Mouse (Mus musculus) midbrain, embryonic 11.5 days (tissue): Measurements from ENCODE around the gene Gm10309. TPM values are rescaled to one million over a fixed set of nuclear protein-coding genes. Genes with fewer than 3 reads are reported as not detected.

Source experiments
- ATAC-seq: fragments of 200-750 bp; cut with Nextera tagmentation; 2 replicates; pipeline ENCODE4 v1.8.0; 2017; ENCODE audit warnings: moderate TSS enrichment, moderate library complexity; ENCODE audit not compliant: low FRiP score
- DNase-seq: peaks from one replicate; pipeline ENCODE4 v3.0.0; 2015; ENCODE audit warnings: low spot score; ENCODE audit errors: missing footprints
- H3K27ac ChIP-seq: fragments of 300-500 bp; sonication (generic); 2 replicates; pipeline ENCODE4 v1.5.1; 2014; ENCODE audit warnings: low read depth, low read length
- H3K27me3 ChIP-seq: fragments of 300-500 bp; sonication (generic); 2 replicates; pipeline ENCODE4 v1.6.1; 2014; ENCODE audit warnings: mild to moderate bottlenecking, low read length, moderate library complexity, mixed read lengths; ENCODE audit not compliant: control insufficient read depth, insufficient read depth
- H3K36me3 ChIP-seq: fragments of 300-500 bp; sonication (generic); 2 replicates; pipeline ENCODE4 v1.6.1; 2014; ENCODE audit warnings: mild to moderate bottlenecking, low read length, moderate library complexity, mixed read lengths; ENCODE audit not compliant: control insufficient read depth, insufficient read depth
- H3K4me1 ChIP-seq: fragments of 300-500 bp; sonication (generic); 2 replicates; pipeline ENCODE4 v1.6.1; 2014; ENCODE audit warnings: low read length; ENCODE audit not compliant: control insufficient read depth, insufficient read depth
- H3K4me2 ChIP-seq: fragments of 300-500 bp; sonication (generic); 2 replicates; pipeline ENCODE4 v1.6.1; 2014; ENCODE audit warnings: mild to moderate bottlenecking, moderate library complexity
- H3K4me3 ChIP-seq: fragments of 300-500 bp; sonication (generic); 2 replicates; pipeline ENCODE4 v1.5.1; 2014; ENCODE audit warnings: low read depth, low read length
- H3K9ac ChIP-seq: fragments of 300-500 bp; sonication (generic); 2 replicates; pipeline ENCODE4 v1.6.1; 2014; ENCODE audit warnings: low read length
- H3K9me3 ChIP-seq: fragments of 300-500 bp; sonication (generic); 2 replicates; pipeline ENCODE4 v1.6.1; 2016; ENCODE audit warnings: low read length; ENCODE audit not compliant: control insufficient read depth
- WGBS: fragments of 180-500 bp; shearing (Covaris S2); extraction: QIAGEN DNeasy Blood & Tissue Kit; methylation state at CpG from one replicate; pipeline ENCODE4 v1.1.7; 2014; 5-methylcytosine and 5-hydroxymethylcytosine counted together
- polyA plus RNA-seq: library from polyadenylated mRNA; unstranded; fragments of >200 nt; fragmentation: Nextera tagmentation; extraction: Ambion mirVana; gene quantifications from 2 replicates; pipeline ENCODE4 v1.2.1, GENCODE M21; 2014

Gm10309 gene
- polyA plus RNA-seq, 1 experiment from 2014 or later, result not detected

DNA sequence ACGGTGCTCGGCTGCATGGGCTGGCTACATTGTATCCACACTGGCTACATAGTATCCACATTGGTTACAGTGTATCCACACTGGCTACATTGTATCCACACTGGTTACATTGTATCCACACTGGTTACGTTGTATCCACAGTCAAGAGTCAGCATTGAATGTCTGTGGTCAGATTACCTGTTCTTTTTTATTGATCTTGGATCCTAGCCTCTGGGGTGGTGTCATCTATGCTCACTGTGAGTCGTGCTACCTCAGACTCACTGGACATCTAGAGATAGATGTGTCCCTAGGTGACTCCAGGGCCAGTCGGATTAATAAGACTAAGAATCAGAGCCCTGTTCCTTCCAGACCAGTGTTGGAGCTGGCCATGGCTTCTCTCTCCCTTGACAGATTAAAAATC lies 34.9 kb downstream of the Gm10309 start:
- H3K27ac ChIP-seq, result no peak overlapping the region
- H3K4me3 ChIP-seq, result no peak overlapping the region
- H3K4me1 ChIP-seq, result peaks cover 21% of the 10 kb centered on the region
- H3K27me3 ChIP-seq, result peaks cover 3% of the 10 kb centered on the region; the same call in 1 of the 2 replicates
- ATAC-seq (no peak), DNase-seq (no peak)
- H3K9ac ChIP-seq, result no peak overlapping the region
- H3K9me3 ChIP-seq, result no peaks in the 10 kb centered on the region
- WGBS, result 91% methylated on average over 5 of the region's 5 CpGs
- no peaks in the 10 kb centered on the region for H3K36me3 ChIP-seq
- H3K4me2 ChIP-seq, result no peak overlapping the region

DNA sequence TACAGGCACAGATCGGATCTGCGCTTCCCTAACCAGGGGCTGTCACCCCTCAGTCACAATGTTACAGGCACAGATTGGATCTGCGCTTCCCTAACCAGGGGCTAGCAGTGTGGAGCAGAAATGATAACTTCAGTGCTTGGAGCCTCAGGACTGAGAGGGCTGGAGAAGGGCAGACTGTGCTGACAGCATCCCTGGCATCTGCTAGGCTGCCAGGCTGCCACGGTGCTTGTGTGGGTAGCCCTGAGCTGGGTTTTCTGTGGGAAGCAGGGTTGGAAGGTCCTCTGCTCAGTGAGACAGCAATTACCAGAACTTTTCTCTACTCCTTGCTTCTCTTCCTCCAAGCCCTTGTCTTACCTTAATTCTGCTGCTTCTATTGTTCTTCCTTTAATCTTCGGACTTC lies 37.1 kb downstream of the Gm10309 start:
- no peaks in the 10 kb centered on the region for H3K36me3 ChIP-seq
- no peak overlapping the region for H3K27ac ChIP-seq
- peaks cover 5% of the 10 kb centered on the region for H3K27me3 ChIP-seq
- no peak overlapping the region for H3K9ac ChIP-seq
- H3K4me1 ChIP-seq, result peaks cover 28% of the 10 kb centered on the region
- no peaks in the 10 kb centered on the region for H3K9me3 ChIP-seq
- ATAC-seq (no peak), DNase-seq (no peak)
- H3K4me2 ChIP-seq, result no peak overlapping the region
- 46% methylated on average over 5 of the region's 5 CpGs for WGBS
- no peak overlapping the region for H3K4me3 ChIP-seq

DNA sequence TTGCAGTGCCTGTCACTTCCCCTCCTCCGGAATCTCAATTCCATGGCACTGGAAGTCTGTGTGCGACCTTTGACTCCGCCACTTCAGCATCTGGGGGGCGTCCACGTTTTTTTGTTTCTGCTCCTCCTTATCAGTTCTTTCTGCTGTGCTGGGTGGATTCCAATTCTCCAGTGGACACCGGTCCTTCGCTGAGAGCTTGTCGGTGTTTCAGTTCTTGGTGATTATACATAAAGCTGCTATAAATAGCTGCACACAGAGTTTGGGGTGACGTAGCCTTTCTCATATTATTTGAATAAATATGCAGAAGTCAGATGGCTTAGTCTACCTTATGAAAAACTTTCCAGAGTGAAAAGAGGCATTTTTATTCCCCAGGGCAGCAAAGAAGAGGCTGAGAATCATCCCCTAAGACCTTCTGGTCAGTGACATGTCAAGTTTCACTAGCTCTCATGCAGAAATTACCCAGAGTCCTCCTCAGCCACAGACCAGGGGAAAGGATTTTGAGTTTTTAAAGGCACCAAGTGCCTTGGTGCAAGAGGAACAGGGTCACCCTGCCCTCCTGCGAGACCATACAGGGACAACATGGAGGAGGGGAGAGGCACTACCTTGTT lies 37.6 kb downstream of the Gm10309 start:
- ATAC-seq (no peak), DNase-seq (no peak)
- Histone ChIP-seq H3K9ac (no peak overlapping the region), H3K4me3 (no peak overlapping the region), H3K4me1 (peaks cover 28% of the 10 kb centered on the region), H3K27me3 (peaks cover 5% of the 10 kb centered on the region), H3K36me3 (no peaks in the 10 kb centered on the region), H3K27ac (no peak overlapping the region), H3K4me2 (no peak overlapping the region), H3K9me3 (no peaks in the 10 kb centered on the region)
- WGBS, result 55% methylated on average over 10 of the region's 10 CpGs

DNA sequence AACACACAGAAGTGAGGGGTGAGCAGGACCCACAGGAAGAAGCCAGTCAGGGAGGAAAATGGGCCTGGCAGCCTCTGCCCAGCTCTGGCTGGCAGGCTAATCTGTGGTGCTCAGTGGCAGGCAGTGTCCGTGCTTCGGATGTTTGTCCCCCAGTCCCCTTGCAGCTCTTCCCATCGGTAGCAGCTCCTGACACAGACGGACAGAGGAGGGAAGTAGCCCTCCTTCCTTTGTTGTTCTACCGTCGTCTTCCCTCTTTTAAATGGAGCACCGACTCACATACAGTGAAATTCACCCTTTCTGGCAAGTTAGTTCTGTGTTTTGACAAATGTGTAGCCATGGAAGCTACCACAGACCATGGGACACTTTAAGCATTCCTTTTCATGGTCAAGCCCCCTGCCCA lies 38.2 kb downstream of the Gm10309 start:
- 47% methylated on average over 7 of the region's 7 CpGs for WGBS
- Histone ChIP-seq H3K9ac (0 out of 2 replicates have a peak overlapping the region, but pooled peaks have one; percentile 16), H3K4me2 (no peak overlapping the region), H3K9me3 (no peaks in the 10 kb centered on the region), H3K4me1 (peaks cover 28% of the 10 kb centered on the region), H3K27ac (no peak overlapping the region), H3K27me3 (peaks cover 5% of the 10 kb centered on the region), H3K36me3 (no peaks in the 10 kb centered on the region), H3K4me3 (no peak overlapping the region)
- ATAC-seq (peak; percentile 17; the same call in 1 of the 2 replicates), DNase-seq (peak; percentile 88)

DNA sequence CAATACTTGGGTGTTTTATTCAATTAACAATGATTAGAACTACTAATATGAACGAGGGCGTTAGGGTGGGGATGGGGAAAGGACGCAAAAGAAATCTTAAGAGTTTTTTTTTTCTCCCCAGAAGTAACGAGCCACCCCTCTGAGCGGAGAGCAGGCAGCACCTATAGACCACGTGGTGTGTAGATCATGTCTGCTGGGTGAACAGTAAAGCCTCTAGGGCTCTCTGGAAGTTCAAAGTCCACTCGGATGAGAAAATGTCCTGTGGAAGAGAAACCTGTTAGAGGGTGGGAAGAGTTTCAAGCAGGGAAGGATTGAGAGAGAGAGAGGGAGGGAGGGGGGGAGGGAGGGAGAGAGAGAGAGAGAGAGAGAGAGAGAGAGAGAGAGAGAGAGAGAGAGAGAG lies 38.6 kb downstream of the Gm10309 start:
- Histone ChIP-seq H3K27me3 (peaks cover 4% of the 10 kb centered on the region), H3K27ac (no peak overlapping the region), H3K36me3 (no peaks in the 10 kb centered on the region), H3K4me1 (peaks cover 28% of the 10 kb centered on the region), H3K4me3 (no peak overlapping the region), H3K9ac (no peak overlapping the region), H3K9me3 (no peaks in the 10 kb centered on the region), H3K4me2 (no peak overlapping the region)
- no peak for ATAC-seq
- DNase-seq, result no peak
- WGBS, result 52% methylated on average over 7 of the region's 7 CpGs

DNA sequence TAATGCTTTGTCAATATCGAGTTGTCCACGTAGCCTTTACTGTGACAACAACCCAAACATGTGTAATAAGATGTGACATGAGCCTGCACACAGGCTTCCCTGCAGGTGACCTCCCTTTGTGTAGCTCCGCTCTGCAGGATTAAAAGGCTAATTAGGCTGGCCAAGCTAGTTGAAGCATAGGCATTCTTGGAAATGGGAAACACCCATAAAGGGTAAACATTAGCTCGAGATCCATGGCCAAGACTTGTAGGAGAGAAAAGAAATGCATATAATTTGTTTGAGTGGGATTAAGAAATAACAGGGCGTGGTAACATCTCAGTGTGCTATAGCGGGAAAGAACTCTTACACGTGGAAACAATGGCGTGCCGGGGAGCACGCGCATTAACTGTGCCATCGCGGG lies 39.2 kb downstream of the Gm10309 start:
- ATAC-seq (peak; percentile 62), DNase-seq (peak; percentile 86)
- H3K4me2 ChIP-seq, result no peak overlapping the region
- H3K4me3 ChIP-seq, result no peak overlapping the region
- no peak overlapping the region for H3K9ac ChIP-seq
- H3K27ac ChIP-seq, result no peak overlapping the region
- H3K36me3 ChIP-seq, result no peaks in the 10 kb centered on the region
- whole genome bisulfite sequencing, result 32% methylated on average over 13 of the region's 13 CpGs
- H3K27me3 ChIP-seq, result peaks cover 2% of the 10 kb centered on the region
- H3K4me1 ChIP-seq, result peaks cover 28% of the 10 kb centered on the region
- no peaks in the 10 kb centered on the region for H3K9me3 ChIP-seq

DNA sequence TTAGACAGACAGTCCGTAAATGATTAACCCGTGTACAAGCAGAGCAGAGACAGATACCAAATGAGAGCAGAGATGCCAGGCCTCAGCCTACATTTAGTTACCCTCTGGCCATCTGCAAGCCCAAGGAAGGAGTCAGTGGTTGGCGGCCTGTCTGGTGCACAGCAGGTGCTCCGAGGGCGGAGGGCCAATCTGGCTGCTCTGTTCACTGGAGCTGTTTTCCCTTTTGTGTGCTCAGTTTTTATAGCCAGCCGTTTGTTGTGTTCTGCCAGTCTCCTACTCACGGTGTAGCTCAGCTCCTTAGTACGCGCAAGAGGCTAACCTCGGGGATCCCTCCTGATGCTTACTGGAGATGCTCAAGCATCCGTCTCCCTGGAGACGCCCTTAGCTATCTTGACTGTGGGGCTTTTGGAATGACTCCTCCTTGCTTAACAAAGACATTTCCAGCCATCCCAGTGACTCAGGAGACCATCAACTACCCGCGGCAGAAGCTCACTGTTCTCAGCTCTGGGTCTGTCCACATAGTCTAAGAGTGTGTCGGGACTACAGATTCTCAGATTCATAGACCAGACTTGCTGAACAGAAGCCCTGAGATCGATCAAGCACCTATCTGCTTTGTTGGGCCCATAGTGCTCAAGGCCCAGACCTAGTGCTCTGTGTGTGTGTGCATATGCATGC lies 40.2 kb downstream of the Gm10309 start:
- Histone ChIP-seq H3K9me3 (no peaks in the 10 kb centered on the region), H3K36me3 (no peaks in the 10 kb centered on the region), H3K4me3 (no peak overlapping the region), H3K27ac (no peak overlapping the region), H3K4me1 (peaks cover 28% of the 10 kb centered on the region), H3K9ac (no peak overlapping the region), H3K27me3 (peaks cover 2% of the 10 kb centered on the region), H3K4me2 (no peak overlapping the region)
- DNase-seq (no peak), ATAC-seq (peak; percentile 26; the same call in 1 of the 2 replicates)
- WGBS, result 49% methylated on average over 16 of the region's 16 CpGs

DNA sequence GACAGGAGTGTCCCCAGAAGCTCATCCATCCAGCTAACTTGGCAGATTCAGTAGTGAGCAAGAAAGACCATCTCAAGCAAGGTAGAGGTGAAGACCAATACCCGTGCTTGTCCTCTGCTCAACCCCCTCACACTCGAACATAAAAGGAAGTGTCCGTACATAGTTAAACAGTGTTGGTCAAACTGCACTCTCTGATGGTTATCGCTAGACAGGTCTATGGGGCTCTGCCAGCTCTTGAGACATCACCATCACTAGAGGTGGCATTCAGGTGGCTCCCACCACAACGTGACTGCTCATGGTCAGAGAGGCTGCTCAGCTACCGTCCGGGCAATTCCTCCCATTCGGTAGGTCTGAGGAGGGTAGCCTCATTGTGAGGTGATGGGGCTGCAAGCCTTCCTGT lies 40.8 kb downstream of the Gm10309 start:
- H3K4me2 ChIP-seq, result no peak overlapping the region
- H3K36me3 ChIP-seq, result no peaks in the 10 kb centered on the region
- DNase-seq (no peak), ATAC-seq (no peak)
- no peak overlapping the region for H3K4me3 ChIP-seq
- 91% methylated on average over 8 of the region's 8 CpGs for WGBS
- H3K27ac ChIP-seq, result no peak overlapping the region
- peaks cover 2% of the 10 kb centered on the region for H3K27me3 ChIP-seq
- peaks cover 27% of the 10 kb centered on the region for H3K4me1 ChIP-seq
- H3K9me3 ChIP-seq, result no peaks in the 10 kb centered on the region
- no peak overlapping the region for H3K9ac ChIP-seq

DNA sequence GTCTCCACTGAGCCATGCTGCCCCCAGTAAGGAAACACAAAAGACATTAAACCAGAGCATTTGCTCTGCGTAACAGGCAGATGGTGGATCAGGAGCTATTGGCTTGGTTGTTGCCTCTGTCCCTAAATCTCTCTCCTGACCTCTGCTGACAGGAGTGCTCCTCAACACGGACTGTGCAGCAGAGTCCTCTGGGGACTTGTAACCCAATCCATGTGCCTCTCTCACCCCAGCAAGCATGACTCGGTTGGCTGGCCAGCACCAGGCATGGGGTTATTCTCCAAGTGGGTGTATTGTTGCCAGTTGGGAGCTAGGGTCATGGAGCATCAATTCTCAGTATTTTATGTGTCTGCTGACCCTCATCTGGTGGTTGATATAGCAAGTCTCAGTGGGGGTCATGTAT lies 41.7 kb downstream of the Gm10309 start:
- 58% methylated on average over 3 of the region's 3 CpGs for WGBS
- Histone ChIP-seq H3K4me2 (no peak overlapping the region), H3K27me3 (peaks cover 2% of the 10 kb centered on the region), H3K36me3 (no peaks in the 10 kb centered on the region), H3K27ac (no peak overlapping the region), H3K4me3 (no peak overlapping the region), H3K9ac (no peak overlapping the region), H3K4me1 (peaks cover 24% of the 10 kb centered on the region), H3K9me3 (no peaks in the 10 kb centered on the region)
- ATAC-seq, result no peak
- no peak for DNase-seq
